Mouse (Mus musculus) brown adipose tissue, adult 24 weeks (tissue): ENCODE data around the gene Btbd35f23. TPM values are rescaled to one million over a fixed set of nuclear protein-coding genes. Genes with fewer than 3 reads are reported as not detected.
"Not testable (repeated sequence)": the region's sequence is repeated elsewhere in the genome, so short reads cannot be mapped to it uniquely, and the experiment has no call there.

Experiments
- H3K27ac ChIP-seq: fragments of 200-500 bp; replicated peaks from 2 replicates; pipeline ENCODE4 v1.5.1; 2012; ENCODE audit warnings: low read depth, mild to moderate bottlenecking, low read length
- H3K4me1 ChIP-seq: fragments of 200-500 bp; 2 replicates; pipeline ENCODE4 v1.6.1; 2012; ENCODE audit warnings: low read length, mixed read lengths; ENCODE audit not compliant: control insufficient read depth, insufficient read depth, insufficient read length
- H3K4me3 ChIP-seq: fragments of 200-500 bp; 2 replicates; pipeline ENCODE4 v1.5.1; 2012; ENCODE audit warnings: low read depth, mild to moderate bottlenecking, low read length, moderate library complexity; ENCODE audit not compliant: insufficient read depth
- polyA plus RNA-seq: library from polyadenylated mRNA; stranded (reverse); fragments of >200 nt; gene quantifications from 2 replicates; pipeline ENCODE4 v1.2.4, GENCODE M21; 2012; ENCODE audit not compliant: missing spikeins, insufficient read depth, insufficient read length

The Btbd35f23 gene
- polyA plus RNA-seq: not detected in 2 replicates

GRCm38 (mm10) chrX:3076575-3076974, at the start of gene Btbd35f23:
Btbd35f23 (plus strand) TSS chrX:3076875.
- H3K4me3 ChIP-seq, H3K4me1 ChIP-seq, H3K27ac ChIP-seq: not testable (repeated sequence)

Other genes with a start within 250 kb of the Btbd35f23 start
- not detected in 2 replicates for gene Btbd35f24, start 119.0 kb downstream of the Btbd35f23 start, polyA plus RNA-seq